Comparison of ENCODE assay signal across 13 mouse cellular contexts in the genomic region with DNA sequence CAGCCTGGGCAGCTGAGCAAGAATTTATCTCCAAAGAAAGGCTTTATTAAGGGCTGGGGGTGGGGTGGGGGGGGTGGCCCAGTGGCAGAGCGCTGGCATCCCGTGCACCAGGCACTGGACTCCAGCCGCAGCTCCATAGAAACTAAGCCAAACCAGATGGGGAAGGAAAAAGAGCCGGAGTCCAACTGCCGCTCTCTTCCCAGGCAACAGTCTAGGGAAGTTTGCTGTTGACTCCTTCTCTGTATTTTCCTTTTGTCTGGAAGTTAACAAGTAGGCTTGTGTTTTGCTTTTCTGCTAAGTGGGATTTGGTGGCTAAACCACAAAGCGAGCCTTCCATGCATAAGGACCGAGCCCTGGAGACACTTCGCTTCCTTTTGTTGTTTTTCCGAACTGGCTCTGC. TPM values are rescaled to one million over a fixed set of nuclear protein-coding genes. Genes with fewer than 3 reads are reported as not detected.
A peak's percentile ranks its signal among the peaks of the same experiment; 100 is the strongest.
DNase-seq lines count a peak whose midpoint lies in the region; ATAC-seq lines count a peak whose summit lies in the region.
"Had no signal": no experiment of that assay in that cellular context is flagged by ENCODE, and none has a peak within 500 bp of the region (broad histone marks: within the 10 kb centered on the region; RNA-seq: fewer than 3 reads in every experiment).

No protein-coding gene starts in this region.

- H3K9ac ChIP-seq in forebrain, embryonic 16.5 days (replicated peaks; ENCODE audit: low read depth, low read length) = no peak overlapping the region
- peak overlapping the region; percentile 60 for H3K9ac ChIP-seq in liver, embryonic 11.5 days (ENCODE audit: low read depth, low read length)
- no peak overlapping the region for H3K9ac ChIP-seq in limb, embryonic 12.5 days (replicated peaks)
- no peak overlapping the region for H3K9ac ChIP-seq in midbrain, embryonic 16.5 days (ENCODE audit: low read depth, low read length)
- H3K9ac ChIP-seq: heart, embryonic 15.5 days had no signal

- peaks cover 15% of the 10 kb centered on the region for H3K27me3 ChIP-seq in forebrain, embryonic 10.5 days (ENCODE audit: poor library complexity, severe bottlenecking)
- no peaks in the 10 kb centered on the region for H3K27me3 ChIP-seq in forebrain, embryonic 16.5 days (replicated peaks; ENCODE audit: control insufficient read depth, insufficient read depth, low read length)
- no peaks in the 10 kb centered on the region for H3K27me3 ChIP-seq in liver, embryonic 11.5 days (replicated peaks; ENCODE audit: control insufficient read depth, insufficient read depth, low read length)
- H3K27me3 ChIP-seq in limb, embryonic 12.5 days = peaks cover 4% of the 10 kb centered on the region; the same call in 1 of the 2 replicates
- no peaks in the 10 kb centered on the region; the same call in 1 of the 2 replicates for H3K27me3 ChIP-seq in midbrain, embryonic 16.5 days (ENCODE audit: control insufficient read depth, insufficient read depth, low read depth, low read length)
- H3K27me3 ChIP-seq: heart, embryonic 15.5 days had no signal

- H3K4me1 ChIP-seq in forebrain, embryonic 10.5 days = peaks cover 30% of the 10 kb centered on the region
- peaks cover 20% of the 10 kb centered on the region for H3K4me1 ChIP-seq in forebrain, embryonic 16.5 days (replicated peaks; ENCODE audit: control insufficient read depth, insufficient read depth, low read length)
- H3K4me1 ChIP-seq in liver, embryonic 11.5 days (replicated peaks; ENCODE audit: control insufficient read depth, insufficient read depth, low read length) = peaks cover 26% of the 10 kb centered on the region
- H3K4me1 ChIP-seq in limb, embryonic 12.5 days (replicated peaks) = peaks cover 22% of the 10 kb centered on the region
- peaks cover 16% of the 10 kb centered on the region for H3K4me1 ChIP-seq in midbrain, embryonic 16.5 days (ENCODE audit: control insufficient read depth, insufficient read depth, low read length)

- no peaks in the 10 kb centered on the region for H3K9me3 ChIP-seq in forebrain, embryonic 10.5 days
- H3K9me3 ChIP-seq in forebrain, embryonic 16.5 days (ENCODE audit: control insufficient read depth, low read length) = no peaks in the 10 kb centered on the region
- H3K9me3 ChIP-seq in liver, embryonic 11.5 days (ENCODE audit: control insufficient read depth, low read length) = no peaks in the 10 kb centered on the region
- no peaks in the 10 kb centered on the region for H3K9me3 ChIP-seq in limb, embryonic 12.5 days
- H3K9me3 ChIP-seq in midbrain, embryonic 16.5 days (replicated peaks; ENCODE audit: control insufficient read depth, low read length, poor library complexity, severe bottlenecking) = no peaks in the 10 kb centered on the region
- H3K9me3 ChIP-seq: heart, embryonic 15.5 days had no signal

- H3K36me3 ChIP-seq in forebrain, embryonic 10.5 days (replicated peaks) = peaks cover 31% of the 10 kb centered on the region
- H3K36me3 ChIP-seq in forebrain, embryonic 16.5 days (ENCODE audit: control insufficient read depth, insufficient read depth) = peaks cover 3% of the 10 kb centered on the region; the same call in 1 of the 2 replicates
- H3K36me3 ChIP-seq in liver, embryonic 11.5 days (ENCODE audit: control insufficient read depth, insufficient read depth, low read length) = peaks cover 21% of the 10 kb centered on the region
- H3K36me3 ChIP-seq in limb, embryonic 12.5 days = peaks cover 13% of the 10 kb centered on the region
- H3K36me3 ChIP-seq in midbrain, embryonic 16.5 days (ENCODE audit: control insufficient read depth, insufficient read depth, low read length) = peaks cover under 1% of the 10 kb centered on the region; the same call in 1 of the 2 replicates

- no peak for ATAC-seq in forebrain, embryonic 16.5 days
- no peak for ATAC-seq in liver, embryonic 11.5 days (replicated peaks; ENCODE audit: low FRiP score)
- no peak for ATAC-seq in limb, embryonic 12.5 days (ENCODE audit: insufficient number of reproducible peaks, insufficient read depth, low FRiP score, low TSS enrichment, low read depth)
- no peak for ATAC-seq in midbrain, embryonic 16.5 days
- ATAC-seq: activated CD4-positive, CD25-positive, alpha-beta regulatory T cell, adult 4 months had no signal

- H3K27ac ChIP-seq in forebrain, embryonic 10.5 days = peak overlapping the region; percentile 54; the same call in 1 of the 2 replicates
- H3K27ac ChIP-seq in forebrain, embryonic 16.5 days (ENCODE audit: low read length) = no peak overlapping the region
- H3K27ac ChIP-seq in liver, embryonic 11.5 days (ENCODE audit: low read depth, low read length) = peak overlapping the region; percentile 83
- H3K27ac ChIP-seq in limb, embryonic 12.5 days = 0 out of 2 replicates have a peak overlapping the region, but pooled peaks have one; percentile 14
- no peak overlapping the region for H3K27ac ChIP-seq in midbrain, embryonic 16.5 days (ENCODE audit: low read length)
- H3K27ac ChIP-seq: heart, embryonic 15.5 days; stomach, postnatal 0 days had no signal

- WGBS in forebrain, embryonic 10.5 days = 76% methylated on average over 9 of the region's 9 CpGs
- WGBS in forebrain, embryonic 16.5 days = 54% methylated on average over 9 of the region's 9 CpGs
- WGBS in liver, embryonic 11.5 days = 62% methylated on average over 9 of the region's 9 CpGs
- 52% methylated on average over 9 of the region's 9 CpGs for WGBS in limb, embryonic 12.5 days
- WGBS in midbrain, embryonic 16.5 days = 75% methylated on average over 9 of the region's 9 CpGs

- DNase-seq in forebrain, embryonic 10.5 days (ENCODE audit: extremely low spot score, low spot score) = no peak
- DNase-seq in liver, embryonic 11.5 days (ENCODE audit: low spot score) = no peak
- DNase-seq in liver = no peak
- no peak for DNase-seq in kidney, adult 8-10 months
- no peak for DNase-seq in ovary, postnatal 10 days (ENCODE audit: low spot score)
- DNase-seq: cerebellum, postnatal 36 days; kidney, adult 2 months had no signal

- H3K4me2 ChIP-seq in forebrain, embryonic 16.5 days (ENCODE audit: low read length) = no peak overlapping the region
- H3K4me2 ChIP-seq in liver, embryonic 11.5 days = peak overlapping the region; percentile 80
- no peak overlapping the region for H3K4me2 ChIP-seq in limb, embryonic 12.5 days
- peak overlapping the region; percentile 4; the same call in 1 of the 2 replicates for H3K4me2 ChIP-seq in midbrain, embryonic 16.5 days (ENCODE audit: low read length)
- H3K4me2 ChIP-seq: heart, embryonic 15.5 days had no signal

- peak overlapping the region; percentile 24 for H3K4me3 ChIP-seq in forebrain, embryonic 10.5 days
- no peak overlapping the region for H3K4me3 ChIP-seq in forebrain, embryonic 16.5 days (replicated peaks; ENCODE audit: low read length)
- peak overlapping the region; percentile 71 for H3K4me3 ChIP-seq in liver, embryonic 11.5 days (ENCODE audit: low read depth, low read length)
- no peak overlapping the region for H3K4me3 ChIP-seq in limb, embryonic 12.5 days (replicated peaks)
- no peak overlapping the region for H3K4me3 ChIP-seq in midbrain, embryonic 16.5 days (ENCODE audit: low read depth, low read length)
- H3K4me3 ChIP-seq: heart, embryonic 15.5 days had no signal

RNA-seq across cellular contexts. Expression of gene Pnpo, which starts 2.7 kb away (rescaled TPM):
- polyA plus RNA-seq in forebrain, embryonic 10.5 days (2016; fragmentation: Nextera tagmentation; extraction: Ambion mirVana) = 36.8 and 40.7 TPM in 2 replicates
- polyA plus RNA-seq in forebrain, embryonic 16.5 days (2015; fragmentation: Nextera tagmentation; extraction: Ambion mirVana) = 21.7 and 22.8 TPM in 2 replicates
- 206 and 226 TPM in 2 replicates for polyA plus RNA-seq in liver, embryonic 11.5 days (2014; fragmentation: Nextera tagmentation; extraction: Ambion mirVana)
- polyA plus RNA-seq in limb, embryonic 12.5 days (2016; fragmentation: Nextera tagmentation; extraction: Ambion mirVana) = 18.4 and 19.7 TPM in 2 replicates
- polyA plus RNA-seq in midbrain, embryonic 16.5 days (2015; fragmentation: Nextera tagmentation; extraction: Ambion mirVana) = 32.2 and 32.5 TPM in 2 replicates

RNA-seq across cellular contexts. Expression of gene Prr15l, which starts 18.6 kb away (rescaled TPM):
- 0.36 and 0.40 TPM in 2 replicates for polyA plus RNA-seq in forebrain, embryonic 10.5 days (2016; fragmentation: Nextera tagmentation; extraction: Ambion mirVana)
- polyA plus RNA-seq in forebrain, embryonic 16.5 days (2015; fragmentation: Nextera tagmentation; extraction: Ambion mirVana) = 0.19 and 0.27 TPM in 2 replicates
- 1.8 and 2.2 TPM in 2 replicates for polyA plus RNA-seq in liver, embryonic 11.5 days (2014; fragmentation: Nextera tagmentation; extraction: Ambion mirVana)
- 0.84 and 1.1 TPM in 2 replicates for polyA plus RNA-seq in limb, embryonic 12.5 days (2016; fragmentation: Nextera tagmentation; extraction: Ambion mirVana)
- polyA plus RNA-seq in midbrain, embryonic 16.5 days (2015; fragmentation: Nextera tagmentation; extraction: Ambion mirVana) = 0.24 and 0.51 TPM in 2 replicates

RNA-seq across cellular contexts. Expression of gene Cdk5rap3, which starts 30.2 kb away (rescaled TPM):
- polyA plus RNA-seq in forebrain, embryonic 10.5 days (2016; fragmentation: Nextera tagmentation; extraction: Ambion mirVana) = 107 and 111 TPM in 2 replicates
- polyA plus RNA-seq in forebrain, embryonic 16.5 days (2015; fragmentation: Nextera tagmentation; extraction: Ambion mirVana) = 103 and 106 TPM in 2 replicates
- polyA plus RNA-seq in liver, embryonic 11.5 days (2014; fragmentation: Nextera tagmentation; extraction: Ambion mirVana) = 69.6 and 71.3 TPM in 2 replicates
- polyA plus RNA-seq in limb, embryonic 12.5 days (2016; fragmentation: Nextera tagmentation; extraction: Ambion mirVana) = 87.8 and 89.6 TPM in 2 replicates
- 80.6 and 85.7 TPM in 2 replicates for polyA plus RNA-seq in midbrain, embryonic 16.5 days (2015; fragmentation: Nextera tagmentation; extraction: Ambion mirVana)

RNA-seq across cellular contexts. Expression of gene Sp2, which starts 36.3 kb away (rescaled TPM):
- 29.7 and 30.9 TPM in 2 replicates for polyA plus RNA-seq in forebrain, embryonic 10.5 days (2016; fragmentation: Nextera tagmentation; extraction: Ambion mirVana)
- 16.2 and 16.3 TPM in 2 replicates for polyA plus RNA-seq in forebrain, embryonic 16.5 days (2015; fragmentation: Nextera tagmentation; extraction: Ambion mirVana)
- 18.3 and 18.9 TPM in 2 replicates for polyA plus RNA-seq in liver, embryonic 11.5 days (2014; fragmentation: Nextera tagmentation; extraction: Ambion mirVana)
- 13.7 and 17.8 TPM in 2 replicates for polyA plus RNA-seq in limb, embryonic 12.5 days (2016; fragmentation: Nextera tagmentation; extraction: Ambion mirVana)
- 15.4 and 16.8 TPM in 2 replicates for polyA plus RNA-seq in midbrain, embryonic 16.5 days (2015; fragmentation: Nextera tagmentation; extraction: Ambion mirVana)

Comparison
In these comparisons a context has a peak if more than half of its experiments do, and no peak if none do; other contexts are left out.
1. H3K27ac ChIP-seq: peak in forebrain, embryonic 10.5 days (single experiment), liver, embryonic 11.5 days (single experiment) and limb, embryonic 12.5 days (single experiment); none in forebrain, embryonic 16.5 days (single experiment) and midbrain, embryonic 16.5 days (single experiment).
2. H3K4me3 ChIP-seq: peak in forebrain, embryonic 10.5 days (single experiment) and liver, embryonic 11.5 days (single experiment); none in forebrain, embryonic 16.5 days (single experiment), limb, embryonic 12.5 days (single experiment) and midbrain, embryonic 16.5 days (single experiment).
3. H3K4me2 ChIP-seq: peak in liver, embryonic 11.5 days (single experiment) and midbrain, embryonic 16.5 days (single experiment); none in forebrain, embryonic 16.5 days (single experiment) and limb, embryonic 12.5 days (single experiment).